Mouse (Mus musculus): ENCODE measurements around the gene Otx2.

DNA sequence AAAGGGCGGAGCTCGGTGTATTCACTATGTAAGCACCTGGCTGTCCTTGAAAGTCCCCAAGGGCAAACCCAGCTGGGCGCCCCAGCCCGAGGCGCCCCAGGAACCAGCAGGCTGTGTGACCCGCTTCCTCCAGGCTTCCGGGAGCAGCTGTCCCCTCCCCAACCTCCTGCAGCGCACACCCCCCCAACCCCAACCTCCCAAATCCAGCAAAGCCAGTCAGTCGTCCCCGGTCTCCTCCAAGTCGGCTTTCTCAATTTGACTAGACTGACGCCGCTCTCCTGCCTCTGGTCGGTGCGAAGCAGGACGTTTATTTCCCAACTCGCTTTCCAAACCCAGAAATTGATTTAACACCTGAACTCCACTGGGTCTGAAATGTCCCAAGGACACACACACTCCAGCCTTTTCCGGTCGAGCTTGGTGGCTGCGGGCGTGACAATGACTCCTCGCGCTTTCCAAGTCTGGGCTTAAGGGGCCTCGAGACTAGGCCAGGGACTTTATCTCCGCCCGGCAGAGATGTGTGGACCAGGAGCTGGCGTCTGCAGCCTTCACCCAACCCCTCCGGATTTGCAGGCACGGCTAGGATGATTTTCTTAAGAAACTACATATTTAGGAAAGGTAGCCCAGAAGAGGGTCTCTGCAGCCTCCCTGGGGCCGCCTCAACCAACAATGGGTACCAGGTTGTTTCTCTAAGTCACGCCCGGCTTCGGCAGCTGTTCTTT lies 18.4 kb downstream of the Otx2 start:
- no peak for TF ChIP-seq TAL1 (IDR thresholded peaks at IDR 0.05; ENCODE audit: low read length)
- no peak for TF ChIP-seq MAFK (IDR thresholded peaks at IDR 0.05; ENCODE audit: borderline replicate concordance, low read depth, low read length)
- TF ChIP-seq GATA1 (IDR thresholded peaks at IDR 0.05; ENCODE audit: low read depth, low read length), result no peak
- TF ChIP-seq USF2 (IDR thresholded peaks at IDR 0.05; ENCODE audit: borderline replicate concordance in 1 of 2, insufficient read depth in 1 of 2, low read depth in 1 of 2, low read length in 2 of 2), result no peak
- TF ChIP-seq CTCF (IDR thresholded peaks at IDR 0.05 in 2 of 3, conservative IDR thresholded peaks at IDR 0.05 in 1 of 3; ENCODE audit: control insufficient read depth in 1 of 3, insufficient read depth in 1 of 3, low read depth in 2 of 3, low read length in 3 of 3, poor library complexity in 1 of 3, severe bottlenecking in 1 of 3), result no peak
- no peak for TF ChIP-seq POLR2A (IDR thresholded peaks at IDR 0.05; ENCODE audit: control insufficient read depth in 1 of 2, insufficient read depth in 1 of 2, low read depth in 1 of 2, low read length in 2 of 2, poor library complexity in 1 of 2)
- TF ChIP-seq NELFE (IDR thresholded peaks at IDR 0.05; ENCODE audit: low read depth, low read length), result no peak
- no peak for TF ChIP-seq UBTF (IDR thresholded peaks at IDR 0.05; ENCODE audit: borderline replicate concordance, insufficient read depth, low read depth, low read length)
- no peak for TF ChIP-seq USF1 (IDR thresholded peaks at IDR 0.05; ENCODE audit: low read depth, low read length)
- no peak for TF ChIP-seq SIN3A (IDR thresholded peaks at IDR 0.05; ENCODE audit: low read length)
